In the genomic region with DNA sequence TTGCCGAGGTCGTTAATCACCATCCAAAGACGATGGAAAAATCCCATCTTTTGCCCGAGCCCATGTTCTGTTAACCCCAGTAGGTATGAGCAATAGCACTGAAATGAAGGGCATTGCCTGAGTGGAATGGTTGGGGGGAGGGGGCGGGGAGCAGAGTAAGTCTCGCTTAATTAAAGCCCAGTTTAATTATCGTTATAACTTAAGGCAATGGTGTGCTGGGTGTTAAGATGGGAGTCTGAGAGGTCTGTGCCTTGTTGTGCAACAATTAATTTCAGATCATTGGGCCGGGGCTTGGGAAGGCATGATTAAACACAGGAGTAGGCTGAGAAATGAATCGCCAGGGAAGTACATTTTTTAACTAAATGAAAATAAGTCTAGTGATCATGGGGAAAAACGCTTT, we compare ENCODE assay signal across 23 mouse cellular contexts.
"Had no signal": no experiment of that assay in that cellular context is flagged by ENCODE, and none has a peak within 500 bp of the region (broad histone marks: within the 10 kb centered on the region; RNA-seq: fewer than 3 reads in every experiment).

No protein-coding gene starts in this region.

- H3K4me1 ChIP-seq: limb, embryonic 12.5 days had no signal

- H3K9me3 ChIP-seq: heart, embryonic 13.5 days; heart, embryonic 15.5 days; hindbrain, embryonic 13.5 days; hindbrain, embryonic 15.5 days; limb, embryonic 12.5 days had no signal

- H3K27ac ChIP-seq: heart, adult 2 months; heart, embryonic 13.5 days; heart, embryonic 15.5 days; hindbrain, embryonic 13.5 days; hindbrain, embryonic 15.5 days; hindbrain, postnatal 0 days; limb, embryonic 12.5 days had no signal

- H3K9ac ChIP-seq: heart, embryonic 13.5 days; heart, embryonic 15.5 days; hindbrain, embryonic 13.5 days; hindbrain, embryonic 15.5 days; limb, embryonic 12.5 days had no signal

- H3K4me3 ChIP-seq: heart, adult 2 months; heart, embryonic 13.5 days; heart, embryonic 15.5 days; hindbrain, embryonic 13.5 days; hindbrain, embryonic 15.5 days; limb, embryonic 12.5 days had no signal

- ATAC-seq: hindbrain, postnatal 0 days; intestine, embryonic 16.5 days had no signal

- H3K27me3 ChIP-seq: heart, embryonic 13.5 days; heart, embryonic 15.5 days; hindbrain, embryonic 13.5 days; hindbrain, embryonic 15.5 days; limb, embryonic 12.5 days had no signal

- H3K36me3 ChIP-seq: heart, embryonic 13.5 days; heart, embryonic 15.5 days; hindbrain, embryonic 13.5 days; hindbrain, embryonic 15.5 days; limb, embryonic 12.5 days had no signal

- DNase-seq: gastrocnemius, postnatal 14 days; gastrocnemius, postnatal 36 days; heart, adult 11 months; heart, adult 2 months; heart, postnatal 14 days; heart, postnatal 36 days; kidney, adult 11 months; kidney, adult 8-10 months; kidney, postnatal 10 days; kidney, postnatal 36 days; layer of hippocampus, adult 9-11 months; layer of hippocampus, postnatal 36 days; left cerebral cortex, postnatal 4 days; liver had no signal

- H3K4me2 ChIP-seq: heart, embryonic 11.5 days; heart, embryonic 13.5 days; heart, embryonic 15.5 days; hindbrain, embryonic 13.5 days; hindbrain, embryonic 15.5 days; limb, embryonic 12.5 days; liver, embryonic 11.5 days had no signal
